Mouse (Mus musculus): ENCODE data around the gene Fam117a. TPM values are rescaled to one million over a fixed set of nuclear protein-coding genes. Genes with fewer than 3 reads are reported as not detected.
A peak's percentile ranks its signal among the peaks of the same experiment; 100 is the strongest.

The Fam117a gene
- total and polyA plus RNA-seq, 3 experiments: 30.9 to 159 (median 105) TPM

DNA sequence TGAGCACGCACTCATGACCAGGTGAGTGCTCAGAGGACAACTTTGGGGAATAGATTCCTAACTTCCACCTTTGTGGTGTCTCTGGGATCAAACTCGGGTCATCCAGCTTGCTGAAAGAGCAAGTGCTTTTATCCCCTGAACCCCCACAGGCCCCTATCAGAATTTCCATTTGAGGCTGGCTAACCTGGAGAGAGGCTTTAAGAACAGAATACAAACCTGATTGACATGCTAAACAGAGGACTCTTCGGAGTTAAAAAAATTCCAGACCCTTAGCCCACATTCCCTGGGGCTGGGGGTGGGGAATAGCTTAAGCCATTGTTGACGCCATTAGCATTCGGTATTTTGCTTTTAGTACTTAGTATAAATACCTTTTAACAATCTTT is 25.4 kb upstream of the Fam117a start:
- DNase-seq (ENCODE audit: low spot score) (no peak), ATAC-seq (ENCODE audit: extremely low read depth, insufficient number of reproducible peaks, low FRiP score, poor library complexity, severe bottlenecking) (no peak)
- Histone ChIP-seq H3K4me1 (ENCODE audit: insufficient read depth, low read depth, low read length) (peaks cover 29% of the 10 kb centered on the region), H3K36me3 (replicated peaks) (peaks cover 13% of the 10 kb centered on the region), H3K27me3 (ENCODE audit: insufficient read depth, low read length) (no peaks in the 10 kb centered on the region), H3K9me3 (replicated peaks) (no peaks in the 10 kb centered on the region), H3K4me3 (ENCODE audit: low read depth, low read length) (peak overlapping the region; percentile 95; the same call in 1 of the 2 replicates)
- no peak for TF ChIP-seq TAL1 (conservative IDR thresholded peaks at IDR 0.05; ENCODE audit: low read depth, low read length)
- no peak for TF ChIP-seq CTCF (IDR thresholded peaks at IDR 0.05; ENCODE audit: low read depth, low read length)
- no peak for TF ChIP-seq POLR2AphosphoS5 (IDR thresholded peaks at IDR 0.05; ENCODE audit: insufficient replicate concordance, low read depth, low read length)
- no peak for TF ChIP-seq GATA2 (IDR thresholded peaks at IDR 0.05; ENCODE audit: borderline replicate concordance, low read depth, low read length)
- TF ChIP-seq GATA1 (IDR thresholded peaks at IDR 0.05; ENCODE audit: borderline replicate concordance, low read length): no peak

DNA sequence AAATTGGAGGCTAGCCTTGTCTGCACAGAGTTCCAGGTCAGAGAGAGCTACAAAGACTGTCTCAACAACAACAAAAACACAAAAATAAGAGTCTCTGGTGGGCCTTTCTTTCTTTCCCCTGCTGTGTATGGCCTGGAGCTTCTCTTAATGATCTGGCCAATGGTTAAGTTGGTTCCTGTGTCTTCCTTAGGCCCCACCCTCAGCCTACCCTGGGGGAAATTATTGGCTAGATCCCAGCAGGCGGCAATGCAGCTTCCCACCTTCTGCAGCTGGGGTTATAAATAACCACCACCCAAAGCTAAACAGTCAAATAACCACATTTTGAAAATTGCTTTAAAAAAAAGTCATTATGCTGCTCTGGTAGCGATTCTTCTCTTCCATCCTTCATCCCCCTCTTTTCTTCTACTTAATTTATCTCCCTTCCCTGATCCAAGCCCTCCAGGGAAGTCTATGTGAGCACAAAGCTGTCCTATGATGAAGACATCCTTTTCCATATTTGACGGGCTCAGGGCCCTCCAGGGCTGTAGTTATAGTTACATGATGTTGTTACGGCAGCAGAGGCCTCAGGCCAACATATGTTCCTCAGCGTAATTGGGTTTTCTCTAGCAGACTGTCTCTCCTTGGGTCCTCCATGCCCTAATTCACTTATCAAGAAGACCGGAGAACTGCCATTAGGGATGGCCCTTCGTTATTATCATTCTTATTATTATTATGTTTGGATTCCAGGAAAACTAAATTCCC is 21.4 kb upstream of the Fam117a start:
- no peaks in the 10 kb centered on the region for H3K27me3 ChIP-seq (ENCODE audit: insufficient read depth, low read length)
- DNase-seq (ENCODE audit: low spot score) (peak; percentile 41), ATAC-seq (ENCODE audit: extremely low read depth, insufficient number of reproducible peaks, low FRiP score, poor library complexity, severe bottlenecking) (no peak)
- no peak for TF ChIP-seq GATA2 (IDR thresholded peaks at IDR 0.05; ENCODE audit: borderline replicate concordance, low read depth, low read length)
- TF ChIP-seq POLR2AphosphoS5 (IDR thresholded peaks at IDR 0.05; ENCODE audit: insufficient replicate concordance, low read depth, low read length): no peak
- TF ChIP-seq GATA1 (IDR thresholded peaks at IDR 0.05; ENCODE audit: borderline replicate concordance, low read length): no peak
- TF ChIP-seq TAL1 (conservative IDR thresholded peaks at IDR 0.05; ENCODE audit: low read depth, low read length): no peak
- TF ChIP-seq CTCF (IDR thresholded peaks at IDR 0.05; ENCODE audit: low read depth, low read length): no peak
- peaks cover 34% of the 10 kb centered on the region for H3K4me1 ChIP-seq (ENCODE audit: insufficient read depth, low read depth, low read length)
- no peaks in the 10 kb centered on the region for H3K9me3 ChIP-seq (replicated peaks)
- H3K36me3 ChIP-seq (replicated peaks): no peaks in the 10 kb centered on the region
- H3K4me3 ChIP-seq (ENCODE audit: low read depth, low read length): no peak overlapping the region

DNA sequence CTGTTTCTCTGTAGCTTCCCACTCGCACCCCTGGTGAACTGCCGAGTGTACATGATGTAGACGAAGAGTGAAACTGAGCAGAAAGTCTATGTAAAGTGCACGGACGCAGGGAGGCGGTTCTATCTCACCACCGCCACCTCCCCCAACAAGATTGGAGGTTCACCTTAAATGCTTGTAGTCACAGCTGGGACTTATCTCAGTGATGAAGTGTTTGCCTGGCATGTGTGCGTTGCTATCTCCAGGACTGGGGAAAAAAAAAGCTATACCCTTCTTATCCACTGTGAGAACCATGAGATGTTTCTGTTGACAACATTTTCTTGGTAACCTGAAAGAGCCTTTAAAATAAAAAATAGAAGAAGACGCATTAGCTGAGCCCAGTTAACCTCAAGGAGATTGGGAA is 18.7 kb upstream of the Fam117a start:
- no peaks in the 10 kb centered on the region for H3K9me3 ChIP-seq (replicated peaks)
- H3K4me1 ChIP-seq (ENCODE audit: insufficient read depth, low read depth, low read length): peaks cover 28% of the 10 kb centered on the region
- no peaks in the 10 kb centered on the region for H3K36me3 ChIP-seq (replicated peaks)
- no peak for TF ChIP-seq TAL1 (conservative IDR thresholded peaks at IDR 0.05; ENCODE audit: low read depth, low read length)
- no peak for TF ChIP-seq GATA1 (IDR thresholded peaks at IDR 0.05; ENCODE audit: borderline replicate concordance, low read length)
- no peak for TF ChIP-seq CTCF (IDR thresholded peaks at IDR 0.05; ENCODE audit: low read depth, low read length)
- no peak for TF ChIP-seq POLR2AphosphoS5 (IDR thresholded peaks at IDR 0.05; ENCODE audit: insufficient replicate concordance, low read depth, low read length)
- no peak for TF ChIP-seq GATA2 (IDR thresholded peaks at IDR 0.05; ENCODE audit: borderline replicate concordance, low read depth, low read length)
- ATAC-seq (ENCODE audit: extremely low read depth, insufficient number of reproducible peaks, low FRiP score, poor library complexity, severe bottlenecking): peak; percentile 15; the same call in 1 of the 2 replicates
- H3K4me3 ChIP-seq (ENCODE audit: low read depth, low read length): no peak overlapping the region; the same call in 1 of the 2 replicates
- DNase-seq (ENCODE audit: low spot score): no peak
- peaks cover 4% of the 10 kb centered on the region; the same call in 1 of the 2 replicates for H3K27me3 ChIP-seq (ENCODE audit: insufficient read depth, low read length)

DNA sequence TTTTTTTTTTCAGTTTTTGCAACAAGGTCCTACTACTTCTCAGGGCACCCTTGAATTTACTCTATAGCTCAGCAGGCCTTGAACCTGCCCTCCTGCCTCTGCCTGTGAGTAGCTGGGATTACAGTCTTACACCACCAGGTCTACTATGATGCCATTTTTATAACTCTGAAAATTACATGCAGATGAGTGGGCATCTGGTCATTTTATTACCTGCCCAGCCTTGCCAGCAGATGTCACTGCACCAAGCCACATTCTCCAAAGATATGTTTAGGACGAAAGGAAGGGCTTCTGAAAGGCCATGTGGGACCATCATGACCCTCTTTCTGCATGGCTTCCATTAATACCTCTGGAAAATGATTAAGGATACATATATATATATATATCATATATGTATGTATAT is 17.3 kb upstream of the Fam117a start:
- no peak overlapping the region for H3K4me3 ChIP-seq (ENCODE audit: low read depth, low read length)
- no peaks in the 10 kb centered on the region for H3K36me3 ChIP-seq (replicated peaks)
- DNase-seq (ENCODE audit: low spot score) (no peak), ATAC-seq (ENCODE audit: extremely low read depth, insufficient number of reproducible peaks, low FRiP score, poor library complexity, severe bottlenecking) (no peak)
- peaks cover 10% of the 10 kb centered on the region; the same call in 1 of the 2 replicates for H3K27me3 ChIP-seq (ENCODE audit: insufficient read depth, low read length)
- no peaks in the 10 kb centered on the region for H3K9me3 ChIP-seq (replicated peaks)
- TF ChIP-seq GATA1 (IDR thresholded peaks at IDR 0.05; ENCODE audit: borderline replicate concordance, low read length) (no peak), TAL1 (conservative IDR thresholded peaks at IDR 0.05; ENCODE audit: low read depth, low read length) (no peak)
- H3K4me1 ChIP-seq (ENCODE audit: insufficient read depth, low read depth, low read length): peaks cover 28% of the 10 kb centered on the region

DNA sequence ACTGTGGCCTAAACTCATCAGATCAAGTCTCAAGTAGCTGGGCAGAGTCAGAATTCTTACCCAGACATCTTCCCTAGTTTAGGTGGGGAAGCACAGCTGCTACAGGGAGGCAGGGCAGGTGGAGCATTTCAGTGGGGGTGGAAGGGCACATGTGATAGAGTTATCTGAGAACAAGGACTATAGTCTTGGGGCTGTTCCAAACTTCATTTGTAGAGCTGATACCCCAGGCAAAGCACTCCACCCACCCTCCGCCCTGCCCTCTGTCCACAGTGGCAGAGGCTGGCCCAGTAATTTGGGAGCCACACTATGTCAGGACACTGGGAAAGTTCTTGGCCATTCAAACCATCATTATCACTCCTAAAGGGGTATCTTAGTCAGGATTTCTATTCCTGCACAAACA is 16.8 kb upstream of the Fam117a start:
- Histone ChIP-seq H3K9me3 (replicated peaks) (no peaks in the 10 kb centered on the region), H3K4me1 (ENCODE audit: insufficient read depth, low read depth, low read length) (peaks cover 25% of the 10 kb centered on the region), H3K27me3 (ENCODE audit: insufficient read depth, low read length) (peaks cover 14% of the 10 kb centered on the region; the same call in 1 of the 2 replicates), H3K4me3 (ENCODE audit: low read depth, low read length) (no peak overlapping the region), H3K36me3 (replicated peaks) (no peaks in the 10 kb centered on the region)
- TF ChIP-seq POLR2AphosphoS5 (IDR thresholded peaks at IDR 0.05; ENCODE audit: insufficient replicate concordance, low read depth, low read length) (no peak), TAL1 (conservative IDR thresholded peaks at IDR 0.05; ENCODE audit: low read depth, low read length) (no peak), GATA1 (IDR thresholded peaks at IDR 0.05; ENCODE audit: borderline replicate concordance, low read length) (no peak), CTCF (IDR thresholded peaks at IDR 0.05; ENCODE audit: low read depth, low read length) (no peak), GATA2 (IDR thresholded peaks at IDR 0.05; ENCODE audit: borderline replicate concordance, low read depth, low read length) (no peak)
- no peak for DNase-seq (ENCODE audit: low spot score)
- no peak for ATAC-seq (ENCODE audit: extremely low read depth, insufficient number of reproducible peaks, low FRiP score, poor library complexity, severe bottlenecking)

DNA sequence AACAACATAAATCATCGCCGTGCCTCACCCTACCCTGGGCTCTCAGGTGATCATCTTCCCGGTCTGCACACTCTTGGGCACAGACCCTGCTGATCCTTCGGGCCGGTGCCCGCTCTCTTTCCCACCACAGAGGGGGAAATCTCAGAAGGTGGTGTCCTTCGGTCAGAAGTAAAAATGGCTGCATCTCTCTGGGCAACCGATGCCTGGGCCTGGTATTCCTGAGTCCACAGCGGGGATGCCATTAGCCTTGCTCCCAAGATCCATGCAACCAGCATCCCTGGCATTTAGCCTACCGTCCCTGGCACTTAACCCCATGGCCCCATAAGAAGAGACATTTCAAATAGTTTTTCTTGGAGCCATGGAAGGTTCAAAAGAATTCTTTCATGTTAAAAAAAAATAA is 12.6 kb upstream of the Fam117a start:
- DNase-seq (ENCODE audit: low spot score) (no peak), ATAC-seq (ENCODE audit: extremely low read depth, insufficient number of reproducible peaks, low FRiP score, poor library complexity, severe bottlenecking) (no peak)
- Histone ChIP-seq H3K36me3 (replicated peaks) (no peaks in the 10 kb centered on the region), H3K4me3 (ENCODE audit: low read depth, low read length) (no peak overlapping the region), H3K27me3 (ENCODE audit: insufficient read depth, low read length) (peaks cover 25% of the 10 kb centered on the region), H3K4me1 (ENCODE audit: insufficient read depth, low read depth, low read length) (peaks cover 11% of the 10 kb centered on the region), H3K9me3 (replicated peaks) (no peaks in the 10 kb centered on the region)
- TF ChIP-seq TAL1 (conservative IDR thresholded peaks at IDR 0.05; ENCODE audit: low read depth, low read length) (no peak), CTCF (IDR thresholded peaks at IDR 0.05; ENCODE audit: low read depth, low read length) (no peak), GATA2 (IDR thresholded peaks at IDR 0.05; ENCODE audit: borderline replicate concordance, low read depth, low read length) (no peak), GATA1 (IDR thresholded peaks at IDR 0.05; ENCODE audit: borderline replicate concordance, low read length) (no peak)

Measured in G1E (cell line).